Mouse (Mus musculus) hindbrain, postnatal 0 days (tissue): ENCODE measurements around the gene Gm45140. TPM values are rescaled to one million over a fixed set of nuclear protein-coding genes. Genes with fewer than 3 reads are reported as not detected.

Experiments
- ATAC-seq: fragments of 200-750 bp; cut with Nextera tagmentation; 2 replicates; pipeline ENCODE4 v1.8.0; 2017; ENCODE audit warnings: mild to moderate bottlenecking, moderate TSS enrichment, moderate library complexity
- DNase-seq: peaks from one replicate; pipeline ENCODE4 v3.0.0-alpha.2; 2015; ENCODE audit warnings: low spot score
- H3K27ac ChIP-seq: fragments of 300-500 bp; sonication (generic); 2 replicates; pipeline ENCODE4 v1.5.1; 2014; ENCODE audit warnings: mild to moderate bottlenecking
- H3K27me3 ChIP-seq: fragments of 300-500 bp; sonication (generic); 2 replicates; pipeline ENCODE4 v1.6.1; 2014; ENCODE audit warnings: low read length, mixed read lengths; ENCODE audit not compliant: insufficient read depth
- H3K36me3 ChIP-seq: fragments of 300-500 bp; sonication (generic); 2 replicates; pipeline ENCODE4 v1.6.1; 2014; ENCODE audit warnings: low read length, mixed read lengths; ENCODE audit not compliant: insufficient read depth
- H3K4me1 ChIP-seq: fragments of 300-500 bp; sonication (generic); 2 replicates; pipeline ENCODE4 v1.6.1; 2014; ENCODE audit warnings: antibody characterized with exemption, low read length, mixed read lengths; ENCODE audit not compliant: insufficient read depth
- H3K4me2 ChIP-seq: fragments of 300-500 bp; sonication (generic); 2 replicates; pipeline ENCODE4 v1.6.1; 2014; ENCODE audit warnings: low read depth, mild to moderate bottlenecking, low read length, moderate library complexity, mixed read lengths
- H3K4me3 ChIP-seq: fragments of 300-500 bp; sonication (generic); 2 replicates; pipeline ENCODE4 v1.5.1; 2014; ENCODE audit warnings: low read length
- H3K9ac ChIP-seq: fragments of 300-500 bp; sonication (generic); replicated peaks from 2 replicates; pipeline ENCODE4 v1.6.1; 2014; ENCODE audit warnings: mild to moderate bottlenecking, low read length, moderate library complexity, mixed read lengths
- H3K9me3 ChIP-seq: fragments of 300-500 bp; sonication (generic); 2 replicates; pipeline ENCODE4 v1.6.1; 2016; ENCODE audit warnings: low read length, mixed read lengths
- CTCF ChIP-seq: IDR thresholded peaks from 2 replicates; pipeline ENCODE4 v1.5.1; 2016; ENCODE audit warnings: antibody characterized with exemption, control low read depth, low read depth
- WGBS: fragments of 180-500 bp; shearing (Covaris S2); extraction: QIAGEN DNeasy Blood & Tissue Kit; methylation state at CpG from one replicate; pipeline ENCODE4 v1.1.7; 2014; 5-methylcytosine and 5-hydroxymethylcytosine counted together
- polyA plus RNA-seq: library from polyadenylated mRNA; unstranded; fragments of >200 nt; fragmentation: Nextera tagmentation; extraction: Ambion mirVana; gene quantifications from 2 replicates; pipeline ENCODE4 v1.2.1, GENCODE M21; 2015
- total RNA-seq: library from RNA; depleted of rRNA; stranded (reverse); fragments of >200 nt; gene quantifications from 2 replicates; pipeline ENCODE4 v1.2.3, GENCODE M21; 2014

The Gm45140 gene
- total and polyA plus RNA-seq, 2 experiments from 2014 or later, result 2.0 TPM; not detected in 1

GRCm38 (mm10) chr6:87750184-87750910, 85.2 kb downstream of the Gm45140 start:
- H3K9me3 ChIP-seq, result no peaks in the 10 kb centered on the region
- 93% methylated on average over 8 of the region's 8 CpGs for WGBS
- H3K27ac ChIP-seq, result no peak overlapping the region
- H3K36me3 ChIP-seq, result 0 out of 2 replicates have a peak, but pooled peaks cover 3% of the 10 kb centered on the region
- no peaks in the 10 kb centered on the region for H3K4me1 ChIP-seq
- H3K9ac ChIP-seq, result no peak overlapping the region
- H3K4me3 ChIP-seq, result no peak overlapping the region
- ATAC-seq, result no peak
- TF ChIP-seq CTCF, result no peak
- no peak for DNase-seq
- no peak overlapping the region for H3K4me2 ChIP-seq
- no peaks in the 10 kb centered on the region for H3K27me3 ChIP-seq

- H3K4me1 ChIP-seq, result no peaks in the 10 kb centered on the region
- no peaks in the 10 kb centered on the region for H3K27me3 ChIP-seq
- H3K4me2 ChIP-seq, result no peak overlapping the region
- H3K27ac ChIP-seq, result no peak overlapping the region
- H3K9ac ChIP-seq, result no peak overlapping the region
- ATAC-seq (no peak), DNase-seq (no peak)
- TF ChIP-seq CTCF, result no peak
- no peak overlapping the region for H3K4me3 ChIP-seq
- 91% methylated on average over 6 of the region's 6 CpGs for WGBS
- H3K9me3 ChIP-seq, result no peaks in the 10 kb centered on the region
- no peaks in the 10 kb centered on the region for H3K36me3 ChIP-seq
Measured at GRCm38 (mm10) chr6:87748531-87748930, 87.1 kb downstream of the Gm45140 start.

- Histone ChIP-seq H3K27ac (no peak overlapping the region), H3K4me3 (no peak overlapping the region), H3K9me3 (no peaks in the 10 kb centered on the region), H3K36me3 (no peaks in the 10 kb centered on the region), H3K9ac (no peak overlapping the region), H3K4me1 (no peaks in the 10 kb centered on the region), H3K4me2 (no peak overlapping the region), H3K27me3 (no peaks in the 10 kb centered on the region)
- DNase-seq (no peak), ATAC-seq (no peak)
- whole genome bisulfite sequencing, result 92% methylated on average over 2 of the region's 2 CpGs
- no peak for TF ChIP-seq CTCF
Measured at GRCm38 (mm10) chr6:87748078-87748477, 87.5 kb downstream of the Gm45140 start.

DNA sequence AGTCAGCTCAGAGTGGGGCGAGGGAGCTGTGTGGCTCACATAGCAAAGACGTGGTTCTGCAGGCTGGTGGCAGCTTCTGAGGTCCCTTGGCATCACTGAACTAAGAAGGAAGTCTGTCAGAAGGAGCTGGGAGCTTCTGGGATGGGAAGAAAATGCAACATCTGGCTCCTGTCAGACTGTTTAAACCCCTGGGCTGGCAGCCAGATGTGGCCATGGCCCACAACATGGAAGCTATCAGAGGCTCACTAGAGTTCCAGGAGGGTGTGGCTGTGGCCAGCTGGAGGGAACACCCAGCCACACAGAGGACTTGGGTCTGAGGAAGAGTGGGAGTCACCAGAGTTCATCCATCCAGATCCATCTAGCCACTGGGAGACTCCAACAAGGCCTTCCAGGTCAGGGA, 88.7 kb downstream of the Gm45140 start:
- no peak for DNase-seq

DNA sequence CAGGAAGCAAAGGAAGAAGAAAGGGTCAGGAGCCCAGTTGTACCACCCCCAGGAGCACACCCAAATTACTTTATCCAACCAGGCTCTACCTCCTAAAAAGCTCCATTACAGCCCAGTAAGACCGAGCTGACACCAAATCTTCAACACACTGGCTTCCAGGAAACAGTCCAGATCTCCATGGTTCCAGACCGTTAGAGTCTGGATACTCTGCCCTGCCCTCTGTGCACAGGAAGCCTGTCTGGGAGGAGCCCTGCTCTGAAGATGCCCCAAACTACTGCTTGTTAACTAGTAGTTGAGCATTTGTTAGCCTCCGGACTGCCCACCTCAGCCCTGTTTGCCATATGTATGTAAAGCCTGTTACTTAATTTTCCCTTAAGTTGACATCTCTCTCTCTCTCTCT, 89.5 kb downstream of the Gm45140 start:
- Histone ChIP-seq H3K36me3 (no peaks in the 10 kb centered on the region), H3K4me2 (no peak overlapping the region), H3K9me3 (no peaks in the 10 kb centered on the region), H3K4me3 (no peak overlapping the region), H3K9ac (no peak overlapping the region), H3K4me1 (no peaks in the 10 kb centered on the region), H3K27me3 (no peaks in the 10 kb centered on the region), H3K27ac (no peak overlapping the region)
- WGBS, result 54% methylated on average over 3 of the region's 3 CpGs
- no peak for DNase-seq
- no peak for TF ChIP-seq CTCF
- ATAC-seq, result no peak

More for the DNA sequence above, 88.7 kb downstream of the Gm45140 start:
- Histone ChIP-seq H3K27ac (no peak overlapping the region), H3K9ac (no peak overlapping the region), H3K4me1 (no peaks in the 10 kb centered on the region), H3K36me3 (no peaks in the 10 kb centered on the region), H3K9me3 (no peaks in the 10 kb centered on the region), H3K27me3 (no peaks in the 10 kb centered on the region), H3K4me2 (no peak overlapping the region), H3K4me3 (no peak overlapping the region)
- ATAC-seq, result no peak
- WGBS, result 83% methylated on average over 2 of the region's 2 CpGs
- TF ChIP-seq CTCF, result no peak

DNA sequence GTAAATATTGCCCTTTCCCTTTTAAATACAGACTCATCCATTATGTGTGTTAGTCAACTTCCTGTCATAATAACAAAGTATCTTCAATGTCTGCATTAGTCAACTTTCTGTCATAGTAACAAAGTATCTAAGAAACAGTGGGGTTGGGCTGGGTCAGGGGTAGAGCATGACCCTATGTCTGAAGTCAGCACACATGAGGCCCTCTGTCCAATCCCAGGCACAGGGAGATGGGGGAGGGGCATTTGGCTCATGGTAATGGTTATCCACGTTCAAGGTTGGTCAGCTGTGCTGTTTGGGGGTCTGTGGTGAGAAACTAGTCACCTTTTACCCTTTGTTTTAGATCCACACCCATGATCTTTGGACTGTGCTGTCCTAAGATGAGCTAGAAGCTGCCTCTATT, 90.3 kb downstream of the Gm45140 start:
- no peaks in the 10 kb centered on the region for H3K27me3 ChIP-seq
- no peak overlapping the region for H3K9ac ChIP-seq
- H3K9me3 ChIP-seq, result no peaks in the 10 kb centered on the region
- H3K4me3 ChIP-seq, result no peak overlapping the region
- H3K36me3 ChIP-seq, result no peaks in the 10 kb centered on the region
- WGBS, result 29% methylated on average over 1 of the region's 1 CpGs
- H3K4me1 ChIP-seq, result no peaks in the 10 kb centered on the region
- no peak overlapping the region for H3K27ac ChIP-seq
- no peak for TF ChIP-seq CTCF
- DNase-seq (no peak), ATAC-seq (no peak)
- H3K4me2 ChIP-seq, result no peak overlapping the region

GRCm38 (mm10) chr6:87744632-87745031, 91.0 kb downstream of the Gm45140 start:
- WGBS, result 91% methylated on average over 3 of the region's 3 CpGs
- no peak overlapping the region for H3K4me3 ChIP-seq
- H3K36me3 ChIP-seq, result no peaks in the 10 kb centered on the region

More at GRCm38 (mm10) chr6:87744632-87745031, 91.0 kb downstream of the Gm45140 start:
- no peak overlapping the region for H3K4me2 ChIP-seq
- DNase-seq (no peak), ATAC-seq (no peak)
- no peak overlapping the region for H3K27ac ChIP-seq
- H3K4me1 ChIP-seq, result no peaks in the 10 kb centered on the region
- no peak for TF ChIP-seq CTCF
- no peaks in the 10 kb centered on the region for H3K9me3 ChIP-seq
- no peaks in the 10 kb centered on the region for H3K27me3 ChIP-seq
- no peak overlapping the region for H3K9ac ChIP-seq
